Mouse (Mus musculus): ENCODE results near the gene Tmprss13.

DNA sequence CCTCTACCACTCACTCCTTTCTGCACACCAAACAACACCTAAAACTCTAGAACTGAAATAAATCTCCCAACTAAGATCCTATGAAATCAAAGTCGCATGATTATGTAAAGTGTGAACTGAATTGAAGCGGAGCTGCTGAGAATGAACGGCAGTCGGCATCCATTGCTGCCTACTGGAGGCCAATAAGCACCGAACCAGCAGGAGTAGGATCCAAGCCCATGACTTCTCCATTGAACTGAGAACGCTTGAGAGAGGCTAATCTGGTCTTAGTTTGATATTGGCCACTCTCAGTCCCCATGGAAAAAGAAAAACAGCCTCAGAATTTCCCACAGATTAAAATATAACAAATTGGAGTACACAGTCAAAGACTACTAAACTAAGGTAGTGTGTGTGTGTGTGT, 65.0 kb downstream of the Tmprss13 start:
- TF ChIP-seq CTCF (IDR thresholded peaks at IDR 0.05; ENCODE audit: borderline replicate concordance, insufficient read depth, low read length) (no peak), POLR2A (IDR thresholded peaks at IDR 0.05; ENCODE audit: low read depth, low read length) (no peak)

Measured in embryonic fibroblast, embryonic 13.5 days (primary cell).